ENCODE assay signal across 8 mouse cellular contexts in the genomic region with DNA sequence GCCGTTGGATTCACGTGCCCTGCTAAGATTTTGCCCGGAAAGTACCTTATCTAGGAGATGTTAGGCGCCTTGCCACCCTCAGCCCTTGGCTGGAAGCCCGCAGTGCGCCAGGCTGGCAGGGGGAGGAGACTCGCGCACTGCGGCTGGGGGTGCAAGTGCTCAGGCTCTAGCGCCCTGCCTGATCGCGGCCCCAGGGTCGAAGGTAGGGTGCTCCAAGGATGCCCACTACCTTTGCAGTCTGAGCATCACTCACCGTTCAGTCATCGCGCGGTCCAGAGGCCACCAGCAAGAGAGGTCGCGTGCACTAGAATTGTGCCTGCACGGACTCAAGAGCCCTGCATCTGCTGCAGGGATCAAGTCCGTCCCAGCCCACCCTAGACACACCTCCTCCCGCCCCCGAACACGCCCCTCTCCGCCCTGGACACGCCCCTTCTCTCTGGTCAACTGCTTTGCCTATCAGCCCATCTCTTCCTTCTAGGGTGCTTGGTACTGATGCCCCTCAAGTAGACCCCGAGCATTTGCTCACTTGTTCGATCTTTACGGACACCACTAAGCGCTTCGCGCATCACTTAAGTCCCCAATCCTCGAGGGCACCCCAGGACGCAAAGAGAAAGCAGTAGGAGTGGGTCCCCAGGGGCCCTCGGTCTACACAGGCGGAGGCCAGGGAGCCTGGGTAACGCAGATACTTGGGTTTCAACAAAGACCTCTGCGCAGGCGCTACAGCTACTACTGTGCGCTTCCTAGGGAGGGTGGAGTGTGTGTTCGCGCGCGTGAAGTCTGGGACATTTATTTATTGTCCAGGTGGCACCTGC. TPM values are rescaled to one million over a fixed set of nuclear protein-coding genes. Genes with fewer than 3 reads are reported as not detected.
DNase-seq lines count a peak whose midpoint lies in the region; ATAC-seq and TF ChIP-seq lines count a peak whose summit lies in the region.

A gene (minus strand): TSS at position 482 of the 812 bp plus-strand sequence.

- peak within 1 kb of the TSS; percentile 61 for H3K4me3 ChIP-seq in left cerebral cortex, adult 2 months
- H3K4me3 ChIP-seq in macrophage (ENCODE audit: inconsistent target) = peak within 1 kb of the TSS; percentile 74

- 4% methylated on average over 42 of the region's 44 CpGs for WGBS in macrophage (ENCODE audit: missing documents)

- H3K36me3 ChIP-seq in macrophage (ENCODE audit: inconsistent target) = no peaks in the 10 kb centered on the region

- TF ChIP-seq CTCF in left cerebral cortex, adult 2 months (IDR thresholded peaks at IDR 0.05) = no peak

- H3K27ac ChIP-seq in left cerebral cortex, adult 2 months = 0 out of 2 replicates have a peak within 1 kb of the TSS, but pooled peaks have one; percentile 8
- H3K27ac ChIP-seq in macrophage = peak within 1 kb of the TSS; percentile 90

- intact Hi-C loops in gastrocnemius, postnatal 14 days (cut with DNase I; ENCODE audit: low total_unique reads) = no loop called here
- intact Hi-C loops in left cerebral cortex, adult 2 months (cut with DNase I) = no loop called here

- peak; percentile 88 for DNase-seq in embryo, embryonic 10 days (ENCODE audit: low spot score)
- DNase-seq in gastrocnemius, postnatal 14 days = peak; percentile 87
- DNase-seq in induced T-regulatory cell, adult 2 months (ENCODE audit: low read depth) = peak; percentile 80
- peak; percentile 59 for DNase-seq in left cerebral cortex, adult 2 months (ENCODE audit: extremely low spot score in 1 of 2, low spot score in 2 of 2)
- DNase-seq in retina, postnatal 7 days (ENCODE audit: low read depth, low spot score) = peak; percentile 60
- peak; percentile 80 to 84 for DNase-seq in urinary bladder, adult 18-20 months (ENCODE audit: low spot score in 2 of 2)

- peaks cover 49% of the 10 kb centered on the region for H3K79me2 ChIP-seq in macrophage (ENCODE audit: inconsistent target)

- ATAC-seq in activated CD4-positive, CD25-positive, alpha-beta regulatory T cell, adult 4 months = peak; percentile 75

RNA-seq across cellular contexts. Expression of the gene that starts here (rescaled TPM):
- polyA plus RNA-seq in activated CD4-positive, CD25-positive, alpha-beta regulatory T cell, adult 4 months (2017; shearing (Covaris generic)) = 1 to 10 TPM; 2.5 to 3.8 TPM
- total RNA-seq in gastrocnemius, postnatal 14 days (2021) = 1 to 10 TPM; 5.1 to 5.2 TPM
- total RNA-seq in left cerebral cortex, adult 2 months (2021) = 1 to 10 TPM; 4.5 to 6.0 TPM
- total RNA-seq in macrophage (2018; cell fraction: chromatin; rRNA removed) = 1,000 to 10,000 TPM in 14 of 26 experiments, 100 to 1,000 TPM in 12; 300 to 1,852 (median 1,057) TPM
- total RNA-seq in macrophage (2018; cell fraction: cytosol; rRNA removed) = 100 to 1,000 TPM; 151 to 601 (median 347) TPM
- 1,000 to 10,000 TPM in 4 of 26 experiments, 100 to 1,000 TPM in 22; 147 to 1,472 (median 838) TPM for total RNA-seq in macrophage (2018; cell fraction: nucleus; rRNA removed)
- polyA plus RNA-seq in macrophage (2018) = 48.6 to 217 TPM (median 138 TPM) in 3 replicates

Comparison
In these comparisons a context has a peak if more than half of its experiments do, and no peak if none do; other contexts are left out.
1. Peak in every context shown above with its lines: DNase-seq, ATAC-seq, H3K4me3 ChIP-seq and H3K27ac ChIP-seq.
2. RNA of the gene that starts here (polyA plus RNA-seq): 48.6 to 217 TPM in macrophage; 2.5 to 3.8 TPM in activated CD4-positive, CD25-positive, alpha-beta regulatory T cell, adult 4 months; every median in the first group is over 10 times any median in the second.